Mouse (Mus musculus): ENCODE measurements around the gene Bmper.

- no peak for TF ChIP-seq CTCF (IDR thresholded peaks at IDR 0.05; ENCODE audit: low read depth)
- TF ChIP-seq EP300 (optimal IDR thresholded peaks at IDR 0.05): no peak
These were observed 135.2 kb downstream of the Bmper start for GRCm38 (mm10) chr9:23358108-23358507.

Data from stomach, postnatal 0 days (tissue).